Mouse (Mus musculus) embryonic facial prominence, embryonic 11.5 days (tissue): ENCODE data around the gene Slc22a4. TPM values are rescaled to one million over a fixed set of nuclear protein-coding genes. Genes with fewer than 3 reads are reported as not detected.

Source experiments
- ATAC-seq: fragments of 200-750 bp; cut with Nextera tagmentation; replicated peaks from 2 replicates; pipeline ENCODE4 v1.8.0; 2017; ENCODE audit warnings: low read depth; ENCODE audit not compliant: insufficient number of reproducible peaks, low FRiP score, low TSS enrichment
- DNase-seq: peaks from one replicate; pipeline ENCODE4 v3.0.0-alpha.2; 2015; ENCODE audit warnings: low spot score
- H3K27ac ChIP-seq: fragments of 300-500 bp; sonication (generic); replicated peaks from 2 replicates; pipeline ENCODE4 v1.5.1; 2014; ENCODE audit warnings: mild to moderate bottlenecking, low read depth, low read length, control low read depth
- H3K27me3 ChIP-seq: fragments of 300-500 bp; sonication (generic); 2 replicates; pipeline ENCODE4 v1.6.1; 2014; ENCODE audit warnings: mild to moderate bottlenecking, low read length, moderate library complexity, mixed read lengths; ENCODE audit not compliant: control insufficient read depth, insufficient read depth
- H3K36me3 ChIP-seq: fragments of 300-500 bp; sonication (generic); replicated peaks from 2 replicates; pipeline ENCODE4 v1.6.1; 2014; ENCODE audit warnings: low read depth, mild to moderate bottlenecking, low read length, moderate library complexity, mixed read lengths; ENCODE audit not compliant: control insufficient read depth, insufficient read depth
- H3K4me1 ChIP-seq: fragments of 300-500 bp; sonication (generic); 2 replicates; pipeline ENCODE4 v1.6.1; 2014; ENCODE audit warnings: low read length, mixed read lengths; ENCODE audit not compliant: control insufficient read depth, insufficient read depth
- H3K4me2 ChIP-seq: fragments of 300-500 bp; sonication (generic); 2 replicates; pipeline ENCODE4 v1.6.1; 2014; ENCODE audit warnings: low read depth, mild to moderate bottlenecking, control low read depth, low read length, moderate library complexity
- H3K4me3 ChIP-seq: fragments of 300-500 bp; sonication (generic); 2 replicates; pipeline ENCODE4 v1.5.1; 2014; ENCODE audit warnings: low read depth, low read length, control low read depth
- H3K9ac ChIP-seq: fragments of 300-500 bp; sonication (generic); replicated peaks from 2 replicates; pipeline ENCODE4 v1.6.1; 2014; ENCODE audit warnings: mild to moderate bottlenecking, control low read depth, low read length
- H3K9me3 ChIP-seq: fragments of 300-500 bp; sonication (generic); replicated peaks from 2 replicates; pipeline ENCODE4 v1.6.1; 2016; ENCODE audit warnings: mild to moderate bottlenecking, low read length, inconsistent platforms, mixed read lengths; ENCODE audit not compliant: control insufficient read depth
- WGBS: fragments of 180-500 bp; shearing (Covaris S2); extraction: QIAGEN DNeasy Blood & Tissue Kit; methylation state at CpG from one replicate; pipeline ENCODE4 v1.1.7; 2014; 5-methylcytosine and 5-hydroxymethylcytosine counted together
- polyA plus RNA-seq: library from polyadenylated mRNA; unstranded; fragments of >200 nt; fragmentation: Nextera tagmentation; extraction: Ambion mirVana; gene quantifications from 2 replicates; pipeline ENCODE4 v1.2.1, GENCODE M21; 2014

Gene Slc22a4
- polyA plus RNA-seq, 1 experiment from 2014 or later = 1.4 TPM

DNA sequence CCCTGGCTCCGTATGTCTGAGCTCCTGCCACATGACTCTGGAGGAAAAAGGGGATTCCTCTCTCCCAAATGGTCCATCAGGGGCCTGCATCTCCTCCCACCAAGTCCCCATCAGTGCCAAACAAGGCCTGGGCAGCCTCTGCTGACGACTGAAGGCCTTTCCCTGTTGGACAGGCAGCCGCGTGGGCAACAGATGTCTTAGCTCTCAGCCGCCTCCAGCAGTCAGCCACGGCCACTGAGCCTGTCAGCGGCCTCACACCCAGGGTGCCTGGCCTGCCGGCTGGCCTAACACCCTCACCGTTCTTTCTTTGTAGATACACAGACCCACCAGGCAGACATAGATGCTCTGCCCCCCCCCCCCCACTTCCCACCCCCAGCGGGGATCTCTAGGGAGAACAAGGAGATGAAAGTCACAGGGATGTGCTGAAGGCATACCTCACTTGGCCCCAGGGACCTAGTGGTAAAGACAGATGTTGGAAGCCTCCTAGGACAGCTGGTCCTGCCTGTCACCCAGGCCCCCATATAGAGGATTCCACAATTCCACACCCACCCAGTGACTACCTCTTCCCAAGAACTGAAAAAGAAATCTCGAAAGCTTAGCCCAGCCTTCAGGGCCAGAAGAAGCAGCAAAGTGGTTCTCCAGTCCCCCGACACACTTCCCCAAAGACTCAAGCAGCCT, 39.6 kb upstream of the Slc22a4 start:
- H3K9ac ChIP-seq = peak overlapping the region; percentile 86
- DNase-seq (peak; percentile 64), ATAC-seq (no peak)
- peak overlapping the region; percentile 64 for H3K4me3 ChIP-seq
- WGBS = 21% methylated on average over 12 of the region's 12 CpGs
- peaks cover 4% of the 10 kb centered on the region for H3K4me1 ChIP-seq
- no peak overlapping the region for H3K27ac ChIP-seq
- H3K36me3 ChIP-seq = no peaks in the 10 kb centered on the region
- H3K27me3 ChIP-seq = no peaks in the 10 kb centered on the region
- H3K4me2 ChIP-seq = peak overlapping the region; percentile 84
- H3K9me3 ChIP-seq = no peaks in the 10 kb centered on the region

DNA sequence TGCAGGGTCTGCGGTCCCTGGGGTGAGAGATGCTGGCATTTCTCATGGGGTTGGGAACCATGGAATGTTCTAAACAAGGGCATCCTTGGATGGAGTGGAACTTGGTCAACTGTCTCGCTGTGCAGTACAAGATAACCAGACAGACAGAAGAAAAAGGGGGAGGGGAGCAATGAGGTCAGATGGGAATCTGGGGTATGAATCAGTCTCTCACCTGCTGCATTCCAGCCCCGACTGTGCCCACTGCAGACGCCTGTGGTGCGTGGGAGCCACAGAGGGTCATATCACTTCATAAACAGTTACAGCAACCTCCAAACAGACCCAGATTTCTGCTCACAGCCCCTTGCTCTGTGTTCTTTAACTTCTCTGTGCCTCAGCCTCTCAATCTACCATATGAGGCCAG, 38.5 kb upstream of the Slc22a4 start:
- no peaks in the 10 kb centered on the region for H3K27me3 ChIP-seq
- DNase-seq (no peak), ATAC-seq (no peak)
- H3K36me3 ChIP-seq = no peaks in the 10 kb centered on the region; the same call in 1 of the 2 replicates
- H3K9ac ChIP-seq = no peak overlapping the region
- WGBS = 72% methylated on average over 5 of the region's 5 CpGs
- no peak overlapping the region for H3K4me2 ChIP-seq
- no peak overlapping the region for H3K4me3 ChIP-seq
- H3K27ac ChIP-seq = no peak overlapping the region
- peaks cover 4% of the 10 kb centered on the region for H3K4me1 ChIP-seq
- no peaks in the 10 kb centered on the region for H3K9me3 ChIP-seq

DNA sequence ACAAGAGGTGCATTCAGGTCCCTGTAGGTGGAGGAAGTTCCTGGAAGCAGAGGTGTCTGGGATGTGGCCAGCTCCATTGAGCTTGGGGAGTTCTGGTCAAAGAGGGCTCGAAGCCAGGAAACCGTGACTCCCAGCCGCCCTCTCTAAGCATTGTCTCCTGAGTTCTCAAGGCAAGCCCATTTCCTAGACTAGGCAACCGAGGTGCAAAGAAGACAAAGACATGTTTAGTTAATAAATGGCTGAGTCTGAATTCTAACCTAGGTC, 38.0 kb upstream of the Slc22a4 start:
- Histone ChIP-seq H3K4me1 (peaks cover 4% of the 10 kb centered on the region), H3K36me3 (no peaks in the 10 kb centered on the region; the same call in 1 of the 2 replicates), H3K4me3 (no peak overlapping the region), H3K27me3 (no peaks in the 10 kb centered on the region), H3K27ac (no peak overlapping the region), H3K4me2 (no peak overlapping the region), H3K9ac (no peak overlapping the region), H3K9me3 (no peaks in the 10 kb centered on the region)
- ATAC-seq (no peak), DNase-seq (no peak)
- WGBS = 94% methylated on average over 4 of the region's 4 CpGs

DNA sequence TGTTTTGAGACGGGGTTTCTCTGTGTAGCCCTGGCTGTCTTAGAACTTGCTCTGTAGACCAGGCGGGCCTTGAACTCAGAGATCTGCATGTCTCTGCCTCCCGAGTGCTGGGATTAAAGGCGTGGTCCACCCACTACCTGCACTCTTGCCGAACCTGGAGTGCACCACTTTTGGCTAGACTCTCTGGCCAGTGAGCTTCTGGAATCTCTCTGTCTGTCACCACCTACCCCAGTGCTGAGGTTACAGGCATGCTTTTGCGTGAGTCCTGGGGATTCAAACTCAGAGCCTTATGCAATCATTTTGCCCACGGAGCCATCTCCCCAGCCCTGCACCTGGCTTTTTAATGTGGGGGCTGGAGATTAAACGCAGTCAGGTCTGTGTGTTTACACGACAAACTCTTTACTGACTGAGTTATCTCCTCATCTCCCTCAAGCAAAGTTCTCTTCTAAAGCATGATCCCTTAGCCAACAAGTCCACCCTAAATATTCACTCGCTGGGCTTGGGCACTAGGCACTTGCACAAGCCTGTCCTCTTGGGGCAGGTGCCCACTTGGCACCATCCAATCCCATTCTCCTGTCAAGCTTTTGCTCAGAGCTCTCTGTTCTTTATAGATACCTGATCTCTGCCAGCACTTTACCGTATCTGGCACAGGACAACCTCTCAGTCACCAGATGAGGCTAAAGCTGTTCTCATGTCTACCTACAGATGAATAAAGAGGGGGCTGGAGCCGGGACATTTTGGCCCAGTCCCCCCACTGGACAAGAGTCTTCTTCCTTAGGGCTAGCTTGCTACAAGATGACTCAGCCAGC, 37.4 kb upstream of the Slc22a4 start:
- H3K27me3 ChIP-seq = no peaks in the 10 kb centered on the region
- no peak overlapping the region for H3K27ac ChIP-seq
- ATAC-seq (no peak), DNase-seq (no peak)
- no peak overlapping the region for H3K4me2 ChIP-seq
- peaks cover 4% of the 10 kb centered on the region for H3K4me1 ChIP-seq
- no peaks in the 10 kb centered on the region for H3K9me3 ChIP-seq
- WGBS = 90% methylated on average over 12 of the region's 12 CpGs
- H3K9ac ChIP-seq = no peak overlapping the region
- H3K36me3 ChIP-seq = no peaks in the 10 kb centered on the region; the same call in 1 of the 2 replicates
- H3K4me3 ChIP-seq = no peak overlapping the region

DNA sequence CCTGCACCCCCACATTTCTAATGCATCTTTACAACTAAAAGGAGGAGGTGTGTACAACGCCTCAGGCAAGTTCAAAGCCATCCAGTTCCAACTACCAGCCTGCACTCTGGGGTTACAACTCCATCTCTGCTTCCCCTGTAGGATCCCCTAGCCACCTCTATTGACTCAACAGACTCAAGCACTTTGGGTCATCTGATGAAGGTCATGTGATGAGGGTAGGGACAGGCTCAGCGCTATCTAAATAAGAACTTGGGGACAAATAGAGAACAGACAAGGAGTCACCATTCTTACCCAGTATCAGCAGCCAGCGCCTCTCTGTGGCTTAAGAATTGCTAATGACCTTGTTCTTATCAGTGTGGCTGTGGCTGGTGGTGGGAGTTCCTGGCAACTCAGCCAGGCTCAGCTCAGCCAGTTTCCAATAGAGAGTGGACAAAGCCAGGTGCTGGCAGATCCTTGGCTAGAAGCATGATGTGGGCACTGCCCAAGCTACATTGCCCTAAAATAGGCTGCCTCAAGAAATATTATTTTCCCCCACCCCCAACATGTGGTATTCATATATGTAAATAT, 36.6 kb upstream of the Slc22a4 start:
- Histone ChIP-seq H3K4me3 (no peak overlapping the region), H3K9ac (no peak overlapping the region), H3K27me3 (no peaks in the 10 kb centered on the region), H3K4me1 (peaks cover 4% of the 10 kb centered on the region), H3K4me2 (no peak overlapping the region), H3K27ac (no peak overlapping the region), H3K36me3 (no peaks in the 10 kb centered on the region; the same call in 1 of the 2 replicates), H3K9me3 (no peaks in the 10 kb centered on the region)
- no peak for DNase-seq
- WGBS = 75% methylated on average over 3 of the region's 3 CpGs
- no peak for ATAC-seq

DNA sequence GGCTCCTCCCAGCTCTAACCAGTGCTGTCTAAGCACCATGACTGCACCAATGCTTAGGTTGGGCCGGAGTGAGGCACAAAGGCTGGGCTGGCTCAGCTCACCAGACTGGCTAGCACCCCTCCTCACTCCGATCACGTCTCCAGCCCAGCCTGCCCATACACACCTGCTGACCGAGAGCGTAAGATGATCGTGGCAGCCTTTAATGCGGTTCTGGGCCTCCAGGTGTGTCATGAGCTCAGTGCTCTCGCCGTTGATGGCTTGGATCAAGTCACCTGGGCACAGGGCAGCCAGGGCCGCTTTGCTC, 35.5 kb upstream of the Slc22a4 start:
- no peak overlapping the region for H3K4me2 ChIP-seq
- WGBS = 86% methylated on average over 10 of the region's 10 CpGs
- no peaks in the 10 kb centered on the region; the same call in 1 of the 2 replicates for H3K36me3 ChIP-seq
- H3K27me3 ChIP-seq = no peaks in the 10 kb centered on the region
- DNase-seq (no peak), ATAC-seq (no peak)
- peaks cover 7% of the 10 kb centered on the region for H3K4me1 ChIP-seq
- H3K9ac ChIP-seq = no peak overlapping the region
- H3K4me3 ChIP-seq = no peak overlapping the region
- no peaks in the 10 kb centered on the region for H3K9me3 ChIP-seq
- no peak overlapping the region for H3K27ac ChIP-seq

DNA sequence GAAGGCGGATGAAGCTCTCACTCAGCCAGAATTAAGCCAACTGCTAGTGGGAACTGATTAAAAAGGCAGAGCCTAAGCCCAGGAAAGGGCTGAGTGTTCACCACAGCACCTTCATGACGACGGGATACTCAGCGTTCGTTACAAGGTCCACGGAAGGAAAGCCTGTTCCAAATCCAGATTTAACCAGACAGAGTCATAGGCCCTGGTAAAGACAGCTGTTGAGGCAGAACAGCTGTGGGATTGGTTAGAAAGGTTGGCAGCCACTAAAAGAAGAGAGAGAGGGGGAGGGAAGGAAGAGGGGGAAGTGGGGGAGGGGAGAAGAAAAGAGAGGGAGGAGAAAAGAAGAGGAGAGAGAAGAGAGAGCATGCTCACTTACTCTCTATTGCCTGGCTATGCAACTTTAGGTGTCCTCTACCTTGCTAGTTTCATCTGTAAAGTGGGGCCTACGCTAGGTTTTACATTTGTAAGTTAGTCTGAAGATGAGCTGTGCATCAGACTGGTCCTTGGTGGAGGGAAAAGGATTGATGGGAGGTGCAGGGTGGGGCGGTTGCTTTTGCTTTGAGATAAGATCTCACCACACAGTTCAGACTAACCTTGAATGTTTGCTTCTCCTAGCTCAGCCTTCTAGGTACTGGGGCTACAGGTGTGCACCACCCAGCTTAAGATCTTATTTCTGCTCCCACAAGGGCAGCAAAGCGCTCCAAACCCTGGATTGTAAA, 35.0 kb upstream of the Slc22a4 start:
- 86% methylated on average over 9 of the region's 9 CpGs for WGBS
- Histone ChIP-seq H3K9ac (no peak overlapping the region), H3K27ac (no peak overlapping the region), H3K4me1 (peaks cover 11% of the 10 kb centered on the region), H3K36me3 (no peaks in the 10 kb centered on the region; the same call in 1 of the 2 replicates), H3K4me3 (no peak overlapping the region), H3K9me3 (no peaks in the 10 kb centered on the region), H3K4me2 (no peak overlapping the region), H3K27me3 (no peaks in the 10 kb centered on the region)
- no peak for ATAC-seq
- DNase-seq = no peak
